ENCODE assay signal across 17 mouse cellular contexts in the genomic region with DNA sequence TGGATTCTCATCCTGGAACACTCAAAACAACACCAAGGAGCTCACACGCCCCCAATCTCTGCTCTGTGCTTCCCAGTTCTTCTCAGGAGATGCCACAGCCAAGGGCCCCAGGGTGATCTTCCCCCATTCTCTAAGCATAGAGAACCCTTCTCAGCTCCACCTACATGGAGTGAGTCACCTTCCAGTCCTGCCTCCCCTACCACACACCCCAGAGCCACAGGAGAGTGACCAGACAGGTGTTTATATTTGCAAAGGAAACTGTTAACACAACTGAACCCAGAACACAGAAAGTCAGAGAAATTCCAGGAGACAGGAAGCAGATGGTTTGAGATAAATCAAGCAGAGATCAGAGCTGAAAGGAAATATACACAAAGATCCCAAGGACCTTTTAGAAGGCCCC. TPM values are rescaled to one million over a fixed set of nuclear protein-coding genes. Genes with fewer than 3 reads are reported as not detected.
DNase-seq lines count a peak whose midpoint lies in the region; ATAC-seq and TF ChIP-seq lines count a peak whose summit lies in the region.
"Had no signal": no experiment of that assay in that cellular context is flagged by ENCODE, and none has a peak within 500 bp of the region (broad histone marks: within the 10 kb centered on the region; RNA-seq: fewer than 3 reads in every experiment).

No protein-coding gene starts in this region.

- no peak overlapping the region for H3K4me2 ChIP-seq in lung, embryonic 14.5 days
- no peak overlapping the region for H3K4me2 ChIP-seq in intestine, embryonic 15.5 days (replicated peaks)
- H3K4me2 ChIP-seq: limb, embryonic 15.5 days; liver, embryonic 15.5 days; midbrain, embryonic 11.5 days; neural tube, embryonic 13.5 days had no signal

- peak; percentile 58 for ATAC-seq in frontal cortex, adult (ENCODE audit: low TSS enrichment)
- ATAC-seq in lung, embryonic 14.5 days (ENCODE audit: insufficient read depth), result peak; percentile 56; the same call in 1 of the 2 replicates
- ATAC-seq in intestine, embryonic 15.5 days, result peak; percentile 76
- no peak for ATAC-seq in granulocyte monocyte progenitor cell, adult 5-6 weeks (replicated peaks; ENCODE audit: poor library complexity, severe bottlenecking)
- ATAC-seq: inflammation-experienced regulatory T-cells, adult 6 months had no signal

- peaks cover 12% of the 10 kb centered on the region for H3K4me1 ChIP-seq in lung, embryonic 14.5 days (ENCODE audit: insufficient read depth)
- no peaks in the 10 kb centered on the region; the same call in 1 of the 2 replicates for H3K4me1 ChIP-seq in lung, adult 2 months (ENCODE audit: control insufficient read depth, insufficient read depth, low read length)
- H3K4me1 ChIP-seq in intestine, embryonic 15.5 days (replicated peaks), result peaks cover 26% of the 10 kb centered on the region
- H3K4me1 ChIP-seq: liver, embryonic 15.5 days had no signal

- TF ChIP-seq CTCF in lung, embryonic 14.5 days (IDR thresholded peaks at IDR 0.05; ENCODE audit: low read depth), result no peak
- no peak for TF ChIP-seq CTCF in lung, adult 2 months (IDR thresholded peaks at IDR 0.05; ENCODE audit: insufficient read depth, low read length)

- no peaks in the 10 kb centered on the region for H3K27me3 ChIP-seq in lung, embryonic 14.5 days (ENCODE audit: insufficient read depth, low read length)
- no peaks in the 10 kb centered on the region for H3K27me3 ChIP-seq in intestine, embryonic 15.5 days (replicated peaks)
- H3K27me3 ChIP-seq: limb, embryonic 15.5 days; liver, embryonic 15.5 days; neural tube, embryonic 13.5 days had no signal

- no peak overlapping the region for H3K9ac ChIP-seq in lung, embryonic 14.5 days
- H3K9ac ChIP-seq in intestine, embryonic 15.5 days, result no peak overlapping the region
- H3K9ac ChIP-seq: limb, embryonic 15.5 days; liver, embryonic 15.5 days; neural tube, embryonic 13.5 days had no signal

- TF ChIP-seq POLR2A in lung, adult 2 months (IDR thresholded peaks at IDR 0.05; ENCODE audit: borderline replicate concordance, extremely low read depth, low read depth, low read length), result no peak

- no peaks in the 10 kb centered on the region for H3K36me3 ChIP-seq in lung, embryonic 14.5 days (ENCODE audit: insufficient read depth)
- no peaks in the 10 kb centered on the region for H3K36me3 ChIP-seq in intestine, embryonic 15.5 days
- H3K36me3 ChIP-seq: limb, embryonic 15.5 days; liver, embryonic 15.5 days had no signal

- no peak overlapping the region for H3K4me3 ChIP-seq in lung, embryonic 14.5 days (ENCODE audit: low read depth, low read length)
- H3K4me3 ChIP-seq in lung, adult 2 months (replicated peaks; ENCODE audit: extremely low read depth, low read depth, low read length), result no peak overlapping the region
- H3K4me3 ChIP-seq in intestine, embryonic 15.5 days (replicated peaks), result no peak overlapping the region
- H3K4me3 ChIP-seq: limb, embryonic 15.5 days; liver, embryonic 15.5 days; neural tube, embryonic 13.5 days had no signal

- DNase-seq in frontal cortex, adult 2 months (ENCODE audit: extremely low spot score in 1 of 2, low spot score in 1 of 2), result no peak
- peak; percentile 55 for DNase-seq in lung, embryonic 14.5 days
- DNase-seq in lung, adult 2 months, result no peak
- DNase-seq in 416B (ENCODE audit: low read depth), result peak; percentile 67
- no peak for DNase-seq in embryo, embryonic 10.5 days (ENCODE audit: low spot score)
- DNase-seq: embryo, embryonic 11 days; gastrocnemius, postnatal 25 days; layer of hippocampus, postnatal 36 days had no signal

- WGBS in lung, embryonic 14.5 days, result 68% methylated on average over 1 of the region's 1 CpGs
- WGBS in lung, adult 2 months, result 53% methylated on average over 1 of the region's 1 CpGs
- WGBS in intestine, embryonic 15.5 days, result 67% methylated on average over 1 of the region's 1 CpGs

- H3K27ac ChIP-seq in lung, embryonic 14.5 days (ENCODE audit: low read depth), result peak overlapping the region; percentile 19; the same call in 1 of the 2 replicates
- H3K27ac ChIP-seq in intestine, embryonic 15.5 days, result peak overlapping the region; percentile 44
- H3K27ac ChIP-seq: limb, embryonic 15.5 days; liver, embryonic 15.5 days had no signal

- H3K9me3 ChIP-seq in lung, embryonic 14.5 days (ENCODE audit: low read depth, low read length), result no peaks in the 10 kb centered on the region; the same call in 1 of the 2 replicates
- no peaks in the 10 kb centered on the region for H3K9me3 ChIP-seq in intestine, embryonic 15.5 days
- H3K9me3 ChIP-seq: limb, embryonic 15.5 days; liver, embryonic 15.5 days; neural tube, embryonic 13.5 days had no signal

RNA-seq across cellular contexts. Expression of gene Wnk2, which starts 43.9 kb away (rescaled TPM):
- polyA plus RNA-seq in frontal cortex, adult 2 months (2012; rRNA removed), result 64.8 and 67.4 TPM in 2 replicates
- 1.5 and 1.8 TPM in 2 replicates for polyA plus RNA-seq in lung, embryonic 14.5 days (2014; fragmentation: Nextera tagmentation; extraction: Ambion mirVana)
- 1.5 and 4.2 TPM in 2 replicates for polyA plus RNA-seq in lung, adult 2 months (2012; rRNA removed)
- polyA plus RNA-seq in intestine, embryonic 15.5 days (2015; fragmentation: Nextera tagmentation; extraction: Ambion mirVana), result 3.1 and 4.1 TPM in 2 replicates
- not detected in 2 replicates for total RNA-seq in granulocyte monocyte progenitor cell, adult 5-6 weeks (2014; fragmentation: Nextera tagmentation)
- total RNA-seq in granulocyte monocyte progenitor cell, adult 5-6 weeks (2017), result not detected in 2 replicates
- total RNA-seq: hematopoietic stem cell, adult 5-6 weeks had no signal
- polyA plus RNA-seq: inflammation-experienced regulatory T-cells, adult 6 months had no signal

Comparison
In these comparisons a context has a peak if more than half of its experiments do, and no peak if none do; other contexts are left out.
1. DNase-seq: peak in lung, embryonic 14.5 days (single experiment) and 416B (single experiment); none in frontal cortex, adult 2 months (0 of 2), lung, adult 2 months (single experiment) and embryo, embryonic 10.5 days (single experiment).
2. RNA of gene Wnk2, which starts 43.9 kb away (polyA plus RNA-seq): 64.8 to 67.4 TPM in frontal cortex, adult 2 months; 1.5 to 4.2 TPM in lung, adult 2 months, 3.1 to 4.1 TPM in intestine, embryonic 15.5 days and 1.5 to 1.8 TPM in lung, embryonic 14.5 days; every median in the first group is over 10 times any median in the second.